Mouse (Mus musculus): Measurements from ENCODE around the gene Gm1123. TPM values are rescaled to one million over a fixed set of nuclear protein-coding genes. Genes with fewer than 3 reads are reported as not detected.

Gm1123 gene
- 0.38 TPM in 1 of 2 replicates, not detected in the other for polyA plus RNA-seq (2014; fragmentation: Nextera tagmentation; extraction: Ambion mirVana)

DNA sequence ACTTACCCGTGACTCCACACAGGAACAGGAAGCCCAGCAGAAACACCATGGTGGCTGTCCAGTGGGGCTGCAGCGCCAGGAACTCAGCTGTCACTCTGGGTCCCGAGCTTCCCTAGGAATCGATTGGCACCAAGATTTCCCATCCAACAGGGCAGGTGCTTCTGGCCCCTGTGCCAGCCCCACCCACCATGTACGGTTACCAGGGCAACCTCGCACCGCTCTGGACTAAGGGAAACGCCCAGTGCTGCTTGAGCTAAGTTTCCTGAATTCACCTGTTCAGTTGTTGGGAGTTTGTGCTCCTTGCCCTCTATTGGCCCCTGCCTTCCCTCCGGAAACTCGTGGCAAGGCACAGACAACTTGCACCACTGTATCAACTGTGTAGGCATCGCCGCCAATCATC is at the start of gene Gm1123:
TSS of gene Gm1123 (minus strand) at position 141 of the 400 bp plus-strand sequence.
- Histone ChIP-seq H3K9ac (replicated peaks; ENCODE audit: low read depth, low read length) (no peak within 1 kb of the TSS), H3K27ac (ENCODE audit: low read length) (no peak within 1 kb of the TSS), H3K27me3 (ENCODE audit: control insufficient read depth, insufficient read depth, low read length) (no peaks in the 10 kb centered on the region), H3K4me1 (ENCODE audit: control insufficient read depth, insufficient read depth, low read length) (no peaks in the 10 kb centered on the region), H3K9me3 (ENCODE audit: control insufficient read depth, low read depth, low read length) (no peaks in the 10 kb centered on the region), H3K4me3 (ENCODE audit: low read depth, low read length) (no peak within 1 kb of the TSS), H3K4me2 (replicated peaks; ENCODE audit: low read depth, low read length) (no peak within 1 kb of the TSS), H3K36me3 (ENCODE audit: control insufficient read depth, insufficient read depth, low read length) (no peaks in the 10 kb centered on the region)
- 79% methylated on average over 12 of the region's 12 CpGs for WGBS
- ATAC-seq (ENCODE audit: insufficient number of reproducible peaks, insufficient read depth, low FRiP score, low read depth), result no peak; the same call in 1 of the 2 replicates

- H3K4me3 ChIP-seq (ENCODE audit: low read depth, low read length), result no peak overlapping the region
- H3K4me2 ChIP-seq (replicated peaks; ENCODE audit: low read depth, low read length), result no peak overlapping the region
- no peaks in the 10 kb centered on the region for H3K27me3 ChIP-seq (ENCODE audit: control insufficient read depth, insufficient read depth, low read length)
- ATAC-seq (ENCODE audit: insufficient number of reproducible peaks, insufficient read depth, low FRiP score, low read depth), result no peak
- no peaks in the 10 kb centered on the region for H3K9me3 ChIP-seq (ENCODE audit: control insufficient read depth, low read depth, low read length)
- no peaks in the 10 kb centered on the region for H3K4me1 ChIP-seq (ENCODE audit: control insufficient read depth, insufficient read depth, low read length)
- H3K27ac ChIP-seq (ENCODE audit: low read length), result no peak overlapping the region
- H3K9ac ChIP-seq (replicated peaks; ENCODE audit: low read depth, low read length), result no peak overlapping the region
- no peaks in the 10 kb centered on the region for H3K36me3 ChIP-seq (ENCODE audit: control insufficient read depth, insufficient read depth, low read length)
- 87% methylated on average over 5 of the region's 5 CpGs for WGBS
Measured at GRCm38 (mm10) chr9:99081718-99082117, 46.2 kb upstream of the Gm1123 start.

DNA sequence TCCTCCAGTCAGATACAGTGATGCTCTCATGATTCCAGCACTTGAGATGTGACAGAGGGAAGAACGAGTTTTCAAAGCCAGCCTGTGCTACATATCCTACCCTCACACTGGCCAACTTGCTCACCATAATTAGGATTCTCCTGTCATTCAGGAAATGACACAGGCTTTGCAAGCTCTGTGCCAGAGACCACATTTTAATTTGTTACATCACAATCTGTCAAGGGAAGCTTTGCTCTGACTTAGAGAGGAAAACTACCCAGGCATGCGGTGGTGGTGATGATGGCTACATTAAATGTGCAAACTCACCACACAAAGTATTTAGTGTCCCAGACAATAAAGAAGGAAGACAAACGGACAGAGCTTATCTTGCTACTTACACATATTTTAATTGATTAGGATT is 45.8 kb upstream of the Gm1123 start:
- no peaks in the 10 kb centered on the region for H3K27me3 ChIP-seq (ENCODE audit: control insufficient read depth, insufficient read depth, low read length)
- no peaks in the 10 kb centered on the region for H3K4me1 ChIP-seq (ENCODE audit: control insufficient read depth, insufficient read depth, low read length)
- no peaks in the 10 kb centered on the region for H3K9me3 ChIP-seq (ENCODE audit: control insufficient read depth, low read depth, low read length)
- WGBS, result 77% methylated on average over 3 of the region's 3 CpGs
- H3K9ac ChIP-seq (replicated peaks; ENCODE audit: low read depth, low read length), result no peak overlapping the region
- H3K4me2 ChIP-seq (replicated peaks; ENCODE audit: low read depth, low read length), result no peak overlapping the region
- no peaks in the 10 kb centered on the region for H3K36me3 ChIP-seq (ENCODE audit: control insufficient read depth, insufficient read depth, low read length)
- no peak for ATAC-seq (ENCODE audit: insufficient number of reproducible peaks, insufficient read depth, low FRiP score, low read depth)
- no peak overlapping the region for H3K27ac ChIP-seq (ENCODE audit: low read length)
- no peak overlapping the region for H3K4me3 ChIP-seq (ENCODE audit: low read depth, low read length)

DNA sequence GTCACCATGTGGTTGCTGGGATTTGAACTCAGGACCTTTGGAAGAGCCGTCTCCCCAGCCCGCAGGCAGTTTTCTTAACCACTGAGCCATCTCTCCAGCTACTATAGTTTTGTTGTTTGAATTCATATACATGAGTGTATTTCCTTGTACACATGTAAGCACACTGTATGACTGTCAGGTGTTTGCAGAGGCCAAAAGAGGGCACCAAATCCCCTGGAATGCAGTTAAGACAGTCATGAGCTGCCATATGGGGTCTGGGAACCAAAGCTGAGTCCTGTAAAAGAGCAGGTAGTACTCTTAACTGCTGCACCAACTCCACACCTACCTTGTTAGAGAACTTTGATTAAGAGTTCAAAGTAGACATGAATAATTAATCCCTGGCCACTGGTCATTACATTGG is 45.1 kb upstream of the Gm1123 start:
- no peaks in the 10 kb centered on the region for H3K9me3 ChIP-seq (ENCODE audit: control insufficient read depth, low read depth, low read length)
- no peak overlapping the region for H3K9ac ChIP-seq (replicated peaks; ENCODE audit: low read depth, low read length)
- ATAC-seq (ENCODE audit: insufficient number of reproducible peaks, insufficient read depth, low FRiP score, low read depth), result no peak
- WGBS, result 92% methylated on average over 2 of the region's 2 CpGs
- H3K4me3 ChIP-seq (ENCODE audit: low read depth, low read length), result no peak overlapping the region
- no peak overlapping the region for H3K4me2 ChIP-seq (replicated peaks; ENCODE audit: low read depth, low read length)
- no peaks in the 10 kb centered on the region for H3K36me3 ChIP-seq (ENCODE audit: control insufficient read depth, insufficient read depth, low read length)
- H3K27me3 ChIP-seq (ENCODE audit: control insufficient read depth, insufficient read depth, low read length), result no peaks in the 10 kb centered on the region
- no peak overlapping the region for H3K27ac ChIP-seq (ENCODE audit: low read length)
- H3K4me1 ChIP-seq (ENCODE audit: control insufficient read depth, insufficient read depth, low read length), result no peaks in the 10 kb centered on the region

DNA sequence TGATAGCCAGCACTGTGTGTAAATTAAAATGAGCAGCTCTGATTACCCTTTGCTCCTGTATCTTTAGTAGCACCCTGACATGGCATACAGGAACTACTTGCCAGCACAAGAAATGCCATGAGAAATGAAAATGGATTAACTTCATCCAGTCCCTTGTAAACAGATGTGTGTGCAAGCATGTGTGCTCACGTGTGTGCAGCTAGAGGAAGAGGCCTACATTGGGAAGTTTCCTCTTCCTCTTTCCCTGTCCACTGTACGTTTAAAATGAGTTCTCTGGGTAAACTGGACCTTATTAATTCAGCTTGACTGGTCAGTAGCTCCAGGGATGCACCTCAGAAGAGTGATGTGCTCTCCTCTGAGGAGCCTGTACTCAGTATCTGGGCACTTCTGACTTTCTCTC is 38.9 kb upstream of the Gm1123 start:
- Histone ChIP-seq H3K27ac (ENCODE audit: low read length) (no peak overlapping the region), H3K4me3 (ENCODE audit: low read depth, low read length) (no peak overlapping the region), H3K9me3 (ENCODE audit: control insufficient read depth, low read depth, low read length) (no peaks in the 10 kb centered on the region), H3K4me1 (ENCODE audit: control insufficient read depth, insufficient read depth, low read length) (no peaks in the 10 kb centered on the region), H3K4me2 (replicated peaks; ENCODE audit: low read depth, low read length) (no peak overlapping the region), H3K9ac (replicated peaks; ENCODE audit: low read depth, low read length) (no peak overlapping the region), H3K36me3 (ENCODE audit: control insufficient read depth, insufficient read depth, low read length) (no peaks in the 10 kb centered on the region), H3K27me3 (ENCODE audit: control insufficient read depth, insufficient read depth, low read length) (no peaks in the 10 kb centered on the region)
- 65% methylated on average over 2 of the region's 2 CpGs for WGBS
- ATAC-seq (ENCODE audit: insufficient number of reproducible peaks, insufficient read depth, low FRiP score, low read depth), result no peak

DNA sequence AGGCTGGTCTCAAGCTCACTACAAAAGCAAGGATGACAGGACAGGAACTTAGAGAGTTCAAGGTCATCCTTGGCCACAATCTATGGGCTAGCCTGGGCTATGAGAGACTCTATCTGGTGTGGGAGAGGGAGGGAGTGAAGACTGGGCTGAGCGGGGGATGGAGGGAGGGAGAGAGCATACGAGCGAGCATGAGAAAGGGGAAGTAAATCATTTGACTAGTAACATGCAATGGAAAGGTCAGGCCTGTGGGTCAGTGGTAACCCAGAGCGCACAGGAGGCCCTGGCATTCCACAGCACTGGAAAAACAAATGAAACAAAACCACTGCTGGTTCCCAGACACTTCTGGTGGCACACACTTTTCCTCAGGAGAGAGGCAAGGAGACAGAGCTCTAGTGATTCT is 37.0 kb upstream of the Gm1123 start:
- no peak for ATAC-seq (ENCODE audit: insufficient number of reproducible peaks, insufficient read depth, low FRiP score, low read depth)
- H3K9me3 ChIP-seq (ENCODE audit: control insufficient read depth, low read depth, low read length), result no peaks in the 10 kb centered on the region
- no peak overlapping the region for H3K27ac ChIP-seq (ENCODE audit: low read length)
- H3K9ac ChIP-seq (replicated peaks; ENCODE audit: low read depth, low read length), result no peak overlapping the region
- WGBS, result 50% methylated on average over 4 of the region's 4 CpGs
- H3K4me1 ChIP-seq (ENCODE audit: control insufficient read depth, insufficient read depth, low read length), result no peaks in the 10 kb centered on the region
- H3K4me3 ChIP-seq (ENCODE audit: low read depth, low read length), result no peak overlapping the region
- H3K4me2 ChIP-seq (replicated peaks; ENCODE audit: low read depth, low read length), result no peak overlapping the region
- no peaks in the 10 kb centered on the region for H3K27me3 ChIP-seq (ENCODE audit: control insufficient read depth, insufficient read depth, low read length)
- no peaks in the 10 kb centered on the region for H3K36me3 ChIP-seq (ENCODE audit: control insufficient read depth, insufficient read depth, low read length)

- no peak for ATAC-seq (ENCODE audit: insufficient number of reproducible peaks, insufficient read depth, low FRiP score, low read depth)
- Histone ChIP-seq H3K27me3 (ENCODE audit: control insufficient read depth, insufficient read depth, low read length) (no peaks in the 10 kb centered on the region), H3K27ac (ENCODE audit: low read length) (no peak overlapping the region), H3K4me2 (replicated peaks; ENCODE audit: low read depth, low read length) (no peak overlapping the region), H3K36me3 (ENCODE audit: control insufficient read depth, insufficient read depth, low read length) (no peaks in the 10 kb centered on the region), H3K4me1 (ENCODE audit: control insufficient read depth, insufficient read depth, low read length) (no peaks in the 10 kb centered on the region), H3K4me3 (ENCODE audit: low read depth, low read length) (no peak overlapping the region), H3K9ac (replicated peaks; ENCODE audit: low read depth, low read length) (no peak overlapping the region), H3K9me3 (ENCODE audit: control insufficient read depth, low read depth, low read length) (no peaks in the 10 kb centered on the region)
- 83% methylated on average over 5 of the region's 5 CpGs for WGBS
Measured at GRCm38 (mm10) chr9:99065311-99065710, 29.8 kb upstream of the Gm1123 start.

- Histone ChIP-seq H3K36me3 (ENCODE audit: control insufficient read depth, insufficient read depth, low read length) (no peaks in the 10 kb centered on the region), H3K4me2 (replicated peaks; ENCODE audit: low read depth, low read length) (no peak overlapping the region), H3K4me1 (ENCODE audit: control insufficient read depth, insufficient read depth, low read length) (no peaks in the 10 kb centered on the region), H3K27me3 (ENCODE audit: control insufficient read depth, insufficient read depth, low read length) (no peaks in the 10 kb centered on the region), H3K9ac (replicated peaks; ENCODE audit: low read depth, low read length) (no peak overlapping the region), H3K27ac (ENCODE audit: low read length) (no peak overlapping the region), H3K4me3 (ENCODE audit: low read depth, low read length) (no peak overlapping the region), H3K9me3 (ENCODE audit: control insufficient read depth, low read depth, low read length) (no peaks in the 10 kb centered on the region)
- no peak for ATAC-seq (ENCODE audit: insufficient number of reproducible peaks, insufficient read depth, low FRiP score, low read depth)
- WGBS, result 39% methylated on average over 2 of the region's 2 CpGs
Measured at GRCm38 (mm10) chr9:99064216-99064615, 28.7 kb upstream of the Gm1123 start.

GRCm38 (mm10) chr9:99062544-99062943 is 27.0 kb upstream of the Gm1123 start:
- no peak overlapping the region for H3K4me3 ChIP-seq (ENCODE audit: low read depth, low read length)
- H3K4me1 ChIP-seq (ENCODE audit: control insufficient read depth, insufficient read depth, low read length), result no peaks in the 10 kb centered on the region
- 41% methylated on average over 7 of the region's 7 CpGs for WGBS
- H3K9ac ChIP-seq (replicated peaks; ENCODE audit: low read depth, low read length), result no peak overlapping the region
- no peak overlapping the region for H3K27ac ChIP-seq (ENCODE audit: low read length)
- H3K27me3 ChIP-seq (ENCODE audit: control insufficient read depth, insufficient read depth, low read length), result no peaks in the 10 kb centered on the region
- H3K36me3 ChIP-seq (ENCODE audit: control insufficient read depth, insufficient read depth, low read length), result no peaks in the 10 kb centered on the region
- no peaks in the 10 kb centered on the region for H3K9me3 ChIP-seq (ENCODE audit: control insufficient read depth, low read depth, low read length)
- no peak overlapping the region for H3K4me2 ChIP-seq (replicated peaks; ENCODE audit: low read depth, low read length)
- peak; percentile 44; the same call in 1 of the 2 replicates for ATAC-seq (ENCODE audit: insufficient number of reproducible peaks, insufficient read depth, low FRiP score, low read depth)
